Mouse (Mus musculus) kidney, embryonic 14.5 days (tissue): ENCODE measurements around the gene Nmb. TPM values are rescaled to one million over a fixed set of nuclear protein-coding genes. Genes with fewer than 3 reads are reported as not detected.

Source experiments
- ATAC-seq: fragments of 200-750 bp; cut with Nextera tagmentation; 2 replicates; pipeline ENCODE4 v1.8.0; 2017; ENCODE audit warnings: moderate number of reproducible peaks, mild to moderate bottlenecking, moderate TSS enrichment, moderate library complexity; ENCODE audit not compliant: low FRiP score, low TSS enrichment
- H3K27ac ChIP-seq: fragments of 300-500 bp; sonication (generic); 2 replicates; pipeline ENCODE4 v1.5.1; 2014; ENCODE audit warnings: low read depth, mild to moderate bottlenecking, low read length, moderate library complexity, mixed read lengths
- H3K27me3 ChIP-seq: fragments of 300-500 bp; sonication (generic); 2 replicates; pipeline ENCODE4 v1.6.1; 2014; ENCODE audit warnings: mild to moderate bottlenecking, low read length; ENCODE audit not compliant: control insufficient read depth, insufficient read depth
- H3K36me3 ChIP-seq: fragments of 300-500 bp; sonication (generic); 2 replicates; pipeline ENCODE4 v1.6.1; 2014; ENCODE audit warnings: low read length, mixed read lengths; ENCODE audit not compliant: control insufficient read depth, insufficient read depth
- H3K4me1 ChIP-seq: fragments of 300-500 bp; sonication (generic); 2 replicates; pipeline ENCODE4 v1.6.1; 2014; ENCODE audit warnings: low read length, mixed read lengths; ENCODE audit not compliant: control insufficient read depth, insufficient read depth
- H3K4me2 ChIP-seq: fragments of 300-500 bp; sonication (generic); replicated peaks from 2 replicates; pipeline ENCODE4 v1.6.1; 2014; ENCODE audit warnings: low read depth, mild to moderate bottlenecking, low read length
- H3K4me3 ChIP-seq: fragments of 300-500 bp; sonication (generic); 2 replicates; pipeline ENCODE4 v1.5.1; 2014; ENCODE audit warnings: mild to moderate bottlenecking, low read length
- H3K9ac ChIP-seq: fragments of 300-500 bp; sonication (generic); 2 replicates; pipeline ENCODE4 v1.6.1; 2014; ENCODE audit warnings: low read depth, mild to moderate bottlenecking, low read length, moderate library complexity
- H3K9me3 ChIP-seq: fragments of 300-500 bp; sonication (generic); 2 replicates; pipeline ENCODE4 v1.6.1; 2016; ENCODE audit warnings: low read length; ENCODE audit not compliant: control insufficient read depth
- WGBS: fragments of 180-500 bp; shearing (Covaris S2); extraction: QIAGEN DNeasy Blood & Tissue Kit; methylation state at CpG from one replicate; pipeline ENCODE4 v1.1.7; 2014; 5-methylcytosine and 5-hydroxymethylcytosine counted together
- polyA plus RNA-seq: library from polyadenylated mRNA; unstranded; fragments of >200 nt; fragmentation: Nextera tagmentation; extraction: Ambion mirVana; gene quantifications from 2 replicates; pipeline ENCODE4 v1.2.1, GENCODE M21; 2014

The Nmb gene
- polyA plus RNA-seq, 1 experiment from 2014 or later = 9.4 TPM

- Histone ChIP-seq H3K9ac (no peak overlapping the region), H3K27me3 (no peaks in the 10 kb centered on the region), H3K4me2 (no peak overlapping the region), H3K4me3 (no peak overlapping the region), H3K27ac (no peak overlapping the region), H3K4me1 (0 out of 2 replicates have a peak, but pooled peaks cover 7% of the 10 kb centered on the region), H3K9me3 (no peaks in the 10 kb centered on the region), H3K36me3 (peaks cover 71% of the 10 kb centered on the region)
- 85% methylated on average over 2 of the region's 2 CpGs for WGBS
- no peak for ATAC-seq
These were observed 36.2 kb downstream of the Nmb start for GRCm38 (mm10) chr7:80868686-80869085.

GRCm38 (mm10) chr7:80866514-80867147 lies 38.2 kb downstream of the Nmb start:
- H3K4me2 ChIP-seq = no peak overlapping the region
- H3K36me3 ChIP-seq = peaks cover 70% of the 10 kb centered on the region
- no peaks in the 10 kb centered on the region for H3K9me3 ChIP-seq
- no peaks in the 10 kb centered on the region for H3K27me3 ChIP-seq
- H3K4me1 ChIP-seq = peaks cover 15% of the 10 kb centered on the region; the same call in 1 of the 2 replicates
- H3K4me3 ChIP-seq = no peak overlapping the region
- no peak for ATAC-seq
- no peak overlapping the region for H3K9ac ChIP-seq
- WGBS = 65% methylated on average over 7 of the region's 7 CpGs
- H3K27ac ChIP-seq = 0 out of 2 replicates have a peak overlapping the region, but pooled peaks have one; percentile 18

GRCm38 (mm10) chr7:80865521-80865920 lies 39.4 kb downstream of the Nmb start:
- Histone ChIP-seq H3K4me2 (no peak overlapping the region), H3K9ac (no peak overlapping the region), H3K4me1 (peaks cover 17% of the 10 kb centered on the region; the same call in 1 of the 2 replicates), H3K9me3 (no peaks in the 10 kb centered on the region), H3K27me3 (no peaks in the 10 kb centered on the region), H3K36me3 (peaks cover 63% of the 10 kb centered on the region), H3K27ac (peak overlapping the region; percentile 55; the same call in 1 of the 2 replicates), H3K4me3 (no peak overlapping the region)
- 87% methylated on average over 7 of the region's 7 CpGs for WGBS
- ATAC-seq = no peak

DNA sequence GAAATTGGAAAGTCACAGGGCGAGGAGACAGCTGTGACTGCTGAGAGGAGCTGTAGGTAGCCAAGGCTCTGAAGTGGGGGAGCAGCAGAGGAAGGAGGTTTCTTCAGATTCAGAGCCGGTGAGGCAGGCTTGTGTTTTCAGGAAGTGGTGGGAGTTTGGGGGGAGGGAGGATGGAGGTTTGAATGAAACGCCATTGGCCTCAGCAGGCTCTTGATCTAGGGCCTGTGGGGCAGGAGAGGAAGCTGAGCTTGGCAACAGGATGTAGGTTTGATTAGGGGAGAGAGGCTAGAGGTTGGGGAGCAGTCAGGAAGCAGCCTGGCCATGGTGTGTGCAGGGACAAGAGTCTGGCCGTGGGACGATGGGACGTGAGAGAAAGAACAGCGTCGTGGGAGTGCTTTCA lies 40.0 kb downstream of the Nmb start:
- no peak for ATAC-seq
- no peak overlapping the region for H3K4me2 ChIP-seq
- no peaks in the 10 kb centered on the region for H3K27me3 ChIP-seq
- no peak overlapping the region; the same call in 1 of the 2 replicates for H3K9ac ChIP-seq
- H3K27ac ChIP-seq = peak overlapping the region; percentile 55; the same call in 1 of the 2 replicates
- H3K9me3 ChIP-seq = no peaks in the 10 kb centered on the region
- H3K4me1 ChIP-seq = peaks cover 17% of the 10 kb centered on the region; the same call in 1 of the 2 replicates
- no peak overlapping the region for H3K4me3 ChIP-seq
- H3K36me3 ChIP-seq = peaks cover 58% of the 10 kb centered on the region
- 63% methylated on average over 8 of the region's 8 CpGs for WGBS

GRCm38 (mm10) chr7:80864151-80864550 lies 40.7 kb downstream of the Nmb start:
- 78% methylated on average over 1 of the region's 1 CpGs for WGBS

GRCm38 (mm10) chr7:80863520-80863919 lies 41.4 kb downstream of the Nmb start:
- H3K4me2 ChIP-seq = no peak overlapping the region

More at GRCm38 (mm10) chr7:80864151-80864550, 40.7 kb downstream of the Nmb start:
- Histone ChIP-seq H3K4me3 (no peak overlapping the region), H3K4me2 (no peak overlapping the region), H3K36me3 (peaks cover 51% of the 10 kb centered on the region), H3K9me3 (no peaks in the 10 kb centered on the region), H3K27ac (no peak overlapping the region), H3K4me1 (peaks cover 17% of the 10 kb centered on the region; the same call in 1 of the 2 replicates), H3K27me3 (no peaks in the 10 kb centered on the region), H3K9ac (no peak overlapping the region)
- ATAC-seq = no peak

GRCm38 (mm10) chr7:80862475-80862874 lies 42.4 kb downstream of the Nmb start:
- no peak overlapping the region for H3K27ac ChIP-seq

More at GRCm38 (mm10) chr7:80863520-80863919, 41.4 kb downstream of the Nmb start:
- peaks cover 17% of the 10 kb centered on the region; the same call in 1 of the 2 replicates for H3K4me1 ChIP-seq
- ATAC-seq = no peak
- H3K4me3 ChIP-seq = no peak overlapping the region
- H3K36me3 ChIP-seq = peaks cover 45% of the 10 kb centered on the region
- no peaks in the 10 kb centered on the region for H3K9me3 ChIP-seq
- no peak overlapping the region for H3K27ac ChIP-seq
- no peaks in the 10 kb centered on the region for H3K27me3 ChIP-seq
- no peak overlapping the region for H3K9ac ChIP-seq
- 93% methylated on average over 5 of the region's 5 CpGs for WGBS

GRCm38 (mm10) chr7:80860729-80861274 lies 44.1 kb downstream of the Nmb start, which contains the start of gene Zscan2:
Zscan2 (plus strand) TSS chr7:80860920.
- Histone ChIP-seq H3K36me3 (peaks cover 26% of the 10 kb centered on the region), H3K4me3 (peak within 1 kb of the TSS; percentile 91), H3K9me3 (no peaks in the 10 kb centered on the region), H3K4me1 (peaks cover 17% of the 10 kb centered on the region; the same call in 1 of the 2 replicates), H3K27me3 (no peaks in the 10 kb centered on the region), H3K4me2 (peak within 1 kb of the TSS; percentile 85), H3K9ac (peak within 1 kb of the TSS; percentile 90), H3K27ac (peak within 1 kb of the TSS; percentile 76)
- WGBS = under 1% methylated on average over 40 of the region's 40 CpGs
- ATAC-seq = peak; percentile 97

More at GRCm38 (mm10) chr7:80862475-80862874, 42.4 kb downstream of the Nmb start:
- Histone ChIP-seq H3K36me3 (peaks cover 35% of the 10 kb centered on the region), H3K9me3 (no peaks in the 10 kb centered on the region), H3K4me3 (no peak overlapping the region), H3K27me3 (no peaks in the 10 kb centered on the region), H3K4me2 (no peak overlapping the region; the same call in 1 of the 2 replicates), H3K4me1 (peaks cover 17% of the 10 kb centered on the region; the same call in 1 of the 2 replicates), H3K9ac (no peak overlapping the region)
- WGBS = 89% methylated on average over 2 of the region's 2 CpGs
- no peak for ATAC-seq

GRCm38 (mm10) chr7:80860227-80860626 lies 44.6 kb downstream of the Nmb start:
- peak; percentile 54; the same call in 1 of the 2 replicates for ATAC-seq
- H3K9me3 ChIP-seq = no peaks in the 10 kb centered on the region
- peak overlapping the region; percentile 85 for H3K4me2 ChIP-seq
- WGBS = under 1% methylated on average over 13 of the region's 13 CpGs
- H3K27ac ChIP-seq = no peak overlapping the region
- peaks cover 12% of the 10 kb centered on the region; the same call in 1 of the 2 replicates for H3K4me1 ChIP-seq
- H3K9ac ChIP-seq = peak overlapping the region; percentile 90
- H3K36me3 ChIP-seq = peaks cover 21% of the 10 kb centered on the region
- no peaks in the 10 kb centered on the region for H3K27me3 ChIP-seq
- H3K4me3 ChIP-seq = peak overlapping the region; percentile 91
